Mouse (Mus musculus) E14TG2a.4 (cell line): ENCODE measurements at regions not wholly inside any gene's neighbourhood (a gene's known extent, or its start where the extent isn't known, plus 50 kb on each side); places are given as distances from the start of the nearest gene placed in this dataset.

Experiments used
- H3K27me3 ChIP-seq: 2 replicates; pipeline ENCODE4 v1.6.1; 2014; ENCODE audit warnings: low read length, control low read depth; ENCODE audit not compliant: insufficient read depth
- H3K36me3 ChIP-seq: 2 replicates; pipeline ENCODE4 v1.6.1; 2014; ENCODE audit warnings: low read length, control low read depth; ENCODE audit not compliant: insufficient read depth
- H3K4me1 ChIP-seq: replicated peaks from 2 replicates; pipeline ENCODE4 v1.6.1; 2014; ENCODE audit warnings: low read depth, low read length, control low read depth
- H3K4me3 ChIP-seq: replicated peaks from 2 replicates; pipeline ENCODE4 v1.5.1; 2014; ENCODE audit warnings: mild to moderate bottlenecking, low read length
- H3K9me3 ChIP-seq: 2 replicates; pipeline ENCODE4 v1.6.1; 2014; ENCODE audit warnings: low read length, control low read depth
- CTCF ChIP-seq: conservative IDR thresholded peaks from 2 replicates; pipeline ENCODE4 v1.5.1; 2014; ENCODE audit warnings: low read length
- NANOG ChIP-seq: IDR thresholded peaks from 2 replicates; pipeline ENCODE4 v1.6.1; 2014; ENCODE audit warnings: borderline replicate concordance, low read length, mixed read lengths
- POU5F1 ChIP-seq: IDR thresholded peaks from 2 replicates; pipeline ENCODE4 v1.6.1; 2014; ENCODE audit warnings: low read length, borderline replicate concordance

- Histone ChIP-seq H3K4me3 (no peak overlapping the region), H3K9me3 (0 out of 2 replicates have a peak, but pooled peaks cover 4% of the 10 kb centered on the region), H3K36me3 (no peaks in the 10 kb centered on the region)
Observed at GRCm38 (mm10) chr8:92505552-92506281, 148.3 kb downstream of the Irx5 start.

DNA sequence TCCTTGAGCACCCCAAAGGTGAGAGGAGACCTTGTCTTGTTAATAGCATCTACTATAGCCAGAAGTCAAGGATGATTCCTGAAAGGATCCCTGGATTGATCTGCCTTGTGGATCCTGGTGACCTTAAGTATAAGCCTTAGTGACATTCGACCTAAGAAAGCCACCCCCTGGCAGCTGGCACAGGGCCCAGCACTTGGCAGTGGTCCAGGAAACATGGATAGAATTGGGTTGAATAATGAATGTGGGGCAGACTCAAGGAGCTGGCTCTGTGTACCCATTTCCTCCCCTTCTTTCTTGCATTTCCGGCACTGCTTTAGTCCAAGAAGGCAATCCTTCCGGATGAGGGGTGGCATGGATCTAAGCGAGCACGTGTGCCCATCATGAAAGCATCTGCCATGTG lies 149.0 kb downstream of the Irx5 start:
- Histone ChIP-seq H3K4me3 (no peak overlapping the region), H3K9me3 (peaks cover 7% of the 10 kb centered on the region), H3K27me3 (no peaks in the 10 kb centered on the region), H3K4me1 (no peaks in the 10 kb centered on the region), H3K36me3 (no peaks in the 10 kb centered on the region)
- no peak for TF ChIP-seq CTCF

More at GRCm38 (mm10) chr8:92505552-92506281, 148.3 kb downstream of the Irx5 start:
- TF ChIP-seq NANOG (no peak), POU5F1 (no peak)
- Histone ChIP-seq H3K4me1 (no peaks in the 10 kb centered on the region), H3K27me3 (no peaks in the 10 kb centered on the region)

GRCm38 (mm10) chr8:92506906-92507305 lies 149.5 kb downstream of the Irx5 start:
- no peaks in the 10 kb centered on the region for H3K27me3 ChIP-seq

GRCm38 (mm10) chr8:92515385-92515784 lies 158.0 kb downstream of the Irx5 start:
- H3K36me3 ChIP-seq: no peaks in the 10 kb centered on the region
- H3K9me3 ChIP-seq: peaks cover 11% of the 10 kb centered on the region
- H3K4me1 ChIP-seq: no peaks in the 10 kb centered on the region
- H3K4me3 ChIP-seq: no peak overlapping the region
- no peaks in the 10 kb centered on the region for H3K27me3 ChIP-seq
- TF ChIP-seq CTCF: no peak
- TF ChIP-seq NANOG: no peak
- TF ChIP-seq POU5F1: no peak

More at GRCm38 (mm10) chr8:92506906-92507305, 149.5 kb downstream of the Irx5 start:
- no peak for TF ChIP-seq CTCF
- no peak for TF ChIP-seq POU5F1
- TF ChIP-seq NANOG: no peak
- H3K4me1 ChIP-seq: no peaks in the 10 kb centered on the region
- H3K4me3 ChIP-seq: no peak overlapping the region
- H3K9me3 ChIP-seq: peaks cover 12% of the 10 kb centered on the region
- H3K36me3 ChIP-seq: no peaks in the 10 kb centered on the region

GRCm38 (mm10) chr8:92518031-92518430 lies 156.1 kb upstream of the Irx6 start:
- no peaks in the 10 kb centered on the region for H3K9me3 ChIP-seq
- no peaks in the 10 kb centered on the region for H3K4me1 ChIP-seq
- H3K4me3 ChIP-seq: no peak overlapping the region
- no peaks in the 10 kb centered on the region for H3K36me3 ChIP-seq
- no peaks in the 10 kb centered on the region for H3K27me3 ChIP-seq
- TF ChIP-seq CTCF: no peak

GRCm38 (mm10) chr8:92518486-92518885 lies 155.6 kb upstream of the Irx6 start:
- Histone ChIP-seq H3K4me1 (no peaks in the 10 kb centered on the region), H3K36me3 (no peaks in the 10 kb centered on the region), H3K4me3 (no peak overlapping the region), H3K9me3 (no peaks in the 10 kb centered on the region), H3K27me3 (no peaks in the 10 kb centered on the region)
- TF ChIP-seq POU5F1: no peak
- no peak for TF ChIP-seq CTCF
- no peak for TF ChIP-seq NANOG

- Histone ChIP-seq H3K27me3 (no peaks in the 10 kb centered on the region), H3K36me3 (no peaks in the 10 kb centered on the region), H3K4me1 (no peaks in the 10 kb centered on the region), H3K9me3 (no peaks in the 10 kb centered on the region), H3K4me3 (no peak overlapping the region)
- no peak for TF ChIP-seq CTCF
- no peak for TF ChIP-seq NANOG
- TF ChIP-seq POU5F1: no peak
Observed at GRCm38 (mm10) chr8:92522519-92522918, 151.6 kb upstream of the Irx6 start.

DNA sequence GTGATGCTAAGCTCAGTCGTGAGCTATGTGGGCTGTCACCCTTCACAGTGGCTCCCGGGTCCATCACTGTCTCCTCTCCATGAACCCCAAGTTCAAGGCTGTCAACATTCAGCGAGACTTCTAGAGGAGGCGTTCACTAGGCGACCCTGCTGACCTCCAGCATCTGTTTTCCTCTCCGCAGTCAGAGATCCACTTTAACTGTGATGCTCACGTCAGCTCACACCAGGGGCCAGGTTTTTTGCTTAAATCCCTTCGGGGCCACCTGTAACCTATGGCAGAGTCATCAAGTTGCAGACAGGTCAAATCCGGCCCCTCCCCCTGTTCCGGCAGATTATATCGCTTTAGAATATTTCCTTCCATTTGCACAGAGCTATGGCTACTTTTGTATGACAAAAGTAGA lies 144.3 kb upstream of the Irx6 start:
- Histone ChIP-seq H3K27me3 (no peaks in the 10 kb centered on the region), H3K36me3 (no peaks in the 10 kb centered on the region), H3K9me3 (no peaks in the 10 kb centered on the region), H3K4me3 (no peak overlapping the region), H3K4me1 (no peaks in the 10 kb centered on the region)
- no peak for TF ChIP-seq NANOG
- TF ChIP-seq POU5F1: no peak
- TF ChIP-seq CTCF: no peak

DNA sequence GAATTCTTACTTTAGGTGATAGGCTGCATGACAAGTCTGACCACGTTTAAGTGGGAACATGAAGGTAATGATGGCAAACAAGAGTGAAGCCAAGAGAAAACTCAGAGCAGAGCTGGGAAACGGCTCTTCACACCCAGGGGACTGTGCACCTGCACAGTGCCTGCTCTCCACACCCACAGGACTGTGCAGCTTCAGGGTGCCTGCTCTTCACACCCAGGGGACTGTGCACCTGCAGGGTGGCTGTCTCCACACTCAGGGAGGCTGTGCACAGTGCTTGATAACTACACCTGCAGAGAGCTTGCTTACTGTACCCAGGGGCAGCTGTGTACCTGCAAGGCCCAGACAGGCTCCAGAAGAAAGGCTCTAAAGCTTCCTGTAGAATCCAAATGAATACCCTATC lies 133.5 kb upstream of the Irx6 start:
- H3K4me1 ChIP-seq: no peaks in the 10 kb centered on the region
- no peaks in the 10 kb centered on the region for H3K36me3 ChIP-seq
- H3K9me3 ChIP-seq: no peaks in the 10 kb centered on the region
- H3K4me3 ChIP-seq: no peak overlapping the region
- TF ChIP-seq CTCF: no peak
- TF ChIP-seq POU5F1: no peak
- no peak for TF ChIP-seq NANOG
- no peaks in the 10 kb centered on the region for H3K27me3 ChIP-seq
